In genomic region chr13:45108851-45109390, GRCm38 (mm10) we compare ENCODE assay signal across 10 mouse cellular contexts. TPM values are rescaled to one million over a fixed set of nuclear protein-coding genes. Genes with fewer than 3 reads are reported as not detected.
DNase-seq lines count a peak whose midpoint lies in the region; ATAC-seq and TF ChIP-seq lines count a peak whose summit lies in the region.
"Had no signal": no experiment of that assay in that cellular context is flagged by ENCODE, and none has a peak within 500 bp of the region (broad histone marks: within the 10 kb centered on the region; RNA-seq: fewer than 3 reads in every experiment).

No protein-coding gene starts in this region.

- peak; percentile 95 to 96 for ATAC-seq in hematopoietic stem cell, adult 5-6 weeks (replicated peaks in 1 of 2; ENCODE audit: insufficient read depth in 1 of 2, low FRiP score in 2 of 2, low TSS enrichment in 1 of 2, low read depth in 1 of 2, poor library complexity in 2 of 2, severe bottlenecking in 2 of 2)
- ATAC-seq: forebrain, embryonic 16.5 days had no signal

- intact Hi-C loops in gastrocnemius, postnatal 36 days (cut with DNase I): no loop called here

- peak overlapping the region; percentile 59; the same call in 1 of the 2 replicates for H3K27ac ChIP-seq in layer of hippocampus, adult 2 months
- H3K27ac ChIP-seq: midbrain, embryonic 12.5 days had no signal

- DNase-seq in layer of hippocampus, adult 2 months (ENCODE audit: low spot score in 2 of 2): peak in 1 of 2 experiments; percentile 40
- DNase-seq in layer of hippocampus, adult 9-10 months (ENCODE audit: low spot score): no peak
- DNase-seq in MEL-GATA-1-ER (ENCODE audit: extremely low read depth, low read depth): peak; percentile 96
- DNase-seq in naive thymus-derived CD4-positive, alpha-beta T cell, adult 2 months (ENCODE audit: low read depth): peak; percentile 9
- DNase-seq in testis, postnatal 10 days (ENCODE audit: low spot score): no peak
- no peak for DNase-seq in gastrocnemius, postnatal 36 days
- DNase-seq: embryo, embryonic 11 days had no signal

- no peak overlapping the region for H3K4me3 ChIP-seq in layer of hippocampus, adult 2 months
- H3K4me3 ChIP-seq: midbrain, embryonic 12.5 days had no signal

- no peak for TF ChIP-seq CTCF in layer of hippocampus, adult 2 months (conservative IDR thresholded peaks at IDR 0.05)

RNA-seq across cellular contexts. Expression of gene Gm9817, which starts 30.4 kb away (rescaled TPM):
- not detected for total RNA-seq in layer of hippocampus, adult 2 months (2021)
- not detected in 2 replicates for total RNA-seq in hematopoietic stem cell, adult 5-6 weeks (2017)
- total RNA-seq in gastrocnemius, postnatal 36 days (2021): under 1 TPM; 0.10 TPM

Comparison
In these comparisons a context has a peak if more than half of its experiments do, and no peak if none do; other contexts are left out.
1. DNase-seq: peak in MEL-GATA-1-ER (single experiment) and naive thymus-derived CD4-positive, alpha-beta T cell, adult 2 months (single experiment); none in layer of hippocampus, adult 9-10 months (single experiment), testis, postnatal 10 days (single experiment) and gastrocnemius, postnatal 36 days (0 of 2).